Mouse (Mus musculus) cerebellum, adult 18-20 months (tissue): ENCODE measurements around the gene Zyg11b.
A peak's percentile ranks its signal among the peaks of the same experiment; 100 is the strongest.

ENCODE experiments used
- DNase-seq, 2 experiments: peaks; one replicate each; pipeline ENCODE4 v3.0.0; 2021

Gene Zyg11b

GRCm38 (mm10) chr4:108317656-108318605, 17.0 kb upstream of the Zyg11b start:
- no peak for DNase-seq

GRCm38 (mm10) chr4:108314041-108314440, 13.1 kb upstream of the Zyg11b start:
- DNase-seq, result no peak

- DNase-seq, result no peak
Observed at GRCm38 (mm10) chr4:108310706-108311105, 9.8 kb upstream of the Zyg11b start.

GRCm38 (mm10) chr4:108302296-108302890, 1.5 kb upstream of the Zyg11b start:
- DNase-seq, result no peak

GRCm38 (mm10) chr4:108300266-108300665, 630 bp downstream of the Zyg11b start:
- DNase-seq, result peak; percentile 20 to 40

- DNase-seq, result no peak
Observed at GRCm38 (mm10) chr4:108276973-108277372, 23.9 kb downstream of the Zyg11b start.

GRCm38 (mm10) chr4:108272286-108272685, 28.6 kb downstream of the Zyg11b start:
- DNase-seq, result peak; percentile 45 to 54

- DNase-seq, result no peak
Observed at GRCm38 (mm10) chr4:108265774-108266173, 35.1 kb downstream of the Zyg11b start.

- DNase-seq, result no peak
Observed at GRCm38 (mm10) chr4:108253317-108253716, 47.6 kb downstream of the Zyg11b start.

- DNase-seq, result no peak
Observed at GRCm38 (mm10) chr4:108250501-108250900, 50.4 kb downstream of the Zyg11b start.

GRCm38 (mm10) chr4:108249314-108249713, 51.6 kb downstream of the Zyg11b start:
- no peak for DNase-seq

GRCm38 (mm10) chr4:108233654-108234053, 67.2 kb downstream of the Zyg11b start:
- no peak for DNase-seq

GRCm38 (mm10) chr4:108225341-108225872, 75.5 kb downstream of the Zyg11b start:
- no peak for DNase-seq

GRCm38 (mm10) chr4:108222507-108222906, 78.4 kb downstream of the Zyg11b start:
- DNase-seq, result no peak

GRCm38 (mm10) chr4:108219019-108219418, 81.9 kb downstream of the Zyg11b start:
- DNase-seq, result no peak

- no peak for DNase-seq
Observed at GRCm38 (mm10) chr4:108217332-108218179, 83.3 kb downstream of the Zyg11b start, which contains the start of gene Zyg11a. TSS of gene Zyg11a (minus strand) at chr4:108218048.

GRCm38 (mm10) chr4:108213023-108213422, 87.9 kb downstream of the Zyg11b start:
- no peak for DNase-seq

- DNase-seq, result no peak
Observed at GRCm38 (mm10) chr4:108204629-108205028, 96.3 kb downstream of the Zyg11b start.

GRCm38 (mm10) chr4:108199236-108199635, 101.7 kb downstream of the Zyg11b start:
- peak; percentile 47 to 51 for DNase-seq

- DNase-seq, result peak; percentile 64 to 70
Observed at GRCm38 (mm10) chr4:108196277-108196855, 104.5 kb downstream of the Zyg11b start.

GRCm38 (mm10) chr4:108192821-108193323, 108.0 kb downstream of the Zyg11b start:
- no peak for DNase-seq

- no peak for DNase-seq
Observed at GRCm38 (mm10) chr4:108182278-108182677, 118.6 kb downstream of the Zyg11b start.
